Mouse (Mus musculus): ENCODE measurements around the gene Tgm4. TPM values are rescaled to one million over a fixed set of nuclear protein-coding genes. Genes with fewer than 3 reads are reported as not detected.

The Tgm4 gene
- polyA plus RNA-seq, 1 experiment: not detected

DNA sequence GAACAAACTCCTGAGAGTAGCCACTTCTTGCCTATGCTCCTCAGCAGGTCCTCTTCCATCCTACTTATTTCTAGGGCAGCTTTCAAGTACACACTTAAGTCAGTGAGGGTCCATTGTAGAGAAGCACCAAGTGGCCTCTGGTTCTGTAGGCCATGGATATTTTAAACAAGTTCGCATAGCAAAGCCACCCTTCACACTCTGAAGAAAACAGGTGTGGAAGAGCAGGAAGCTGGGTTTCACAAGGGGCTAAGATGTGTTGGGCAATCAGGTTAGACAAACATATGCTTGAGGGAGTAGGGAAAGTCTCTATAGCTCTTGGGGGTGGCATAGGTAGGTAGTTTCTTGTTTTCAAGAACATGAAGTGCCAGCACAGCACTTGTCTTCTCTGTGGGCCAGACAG lies 50.8 kb downstream of the Tgm4 start:
- Histone ChIP-seq H3K4me3 (ENCODE audit: insufficient read depth, low read depth, low read length) (no peak overlapping the region), H3K27ac (replicated peaks; ENCODE audit: low read depth, low read length) (no peak overlapping the region), H3K4me1 (ENCODE audit: control insufficient read depth, insufficient read depth, insufficient read length, low read length) (no peaks in the 10 kb centered on the region)

DNA sequence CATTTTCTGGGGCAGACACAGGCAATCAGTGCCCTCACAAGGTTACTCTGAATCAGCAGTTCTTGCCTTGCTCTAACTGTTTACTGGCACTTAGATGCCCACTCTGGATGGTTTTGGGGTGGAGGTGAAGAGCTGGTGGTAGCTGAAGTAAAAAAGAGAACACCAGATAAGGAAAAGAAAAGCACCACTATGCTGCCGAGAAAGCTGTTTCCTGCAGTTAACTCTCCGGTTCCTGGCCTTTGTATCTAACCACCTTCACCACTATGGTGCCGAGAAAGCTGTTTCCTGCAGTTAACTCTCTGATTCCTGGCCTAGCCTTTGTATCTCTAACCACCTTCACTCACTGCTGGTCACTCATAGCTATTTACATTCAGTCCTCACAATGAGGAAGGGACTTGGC lies 53.0 kb downstream of the Tgm4 start:
- no peaks in the 10 kb centered on the region for H3K4me1 ChIP-seq (ENCODE audit: control insufficient read depth, insufficient read depth, insufficient read length, low read length)
- no peak overlapping the region for H3K4me3 ChIP-seq (ENCODE audit: insufficient read depth, low read depth, low read length)
- H3K27ac ChIP-seq (replicated peaks; ENCODE audit: low read depth, low read length): no peak overlapping the region

- Histone ChIP-seq H3K27ac (replicated peaks; ENCODE audit: low read depth, low read length) (no peak overlapping the region), H3K4me3 (ENCODE audit: insufficient read depth, low read depth, low read length) (no peak overlapping the region), H3K4me1 (ENCODE audit: control insufficient read depth, insufficient read depth, insufficient read length, low read length) (no peaks in the 10 kb centered on the region)
Observed at GRCm38 (mm10) chr9:123090844-123091243, 56.3 kb downstream of the Tgm4 start.

- H3K4me3 ChIP-seq (ENCODE audit: insufficient read depth, low read depth, low read length): no peak overlapping the region
- no peaks in the 10 kb centered on the region for H3K4me1 ChIP-seq (ENCODE audit: control insufficient read depth, insufficient read depth, insufficient read length, low read length)
- no peak overlapping the region for H3K27ac ChIP-seq (replicated peaks; ENCODE audit: low read depth, low read length)
Observed at GRCm38 (mm10) chr9:123099631-123100455, 65.3 kb downstream of the Tgm4 start.

DNA sequence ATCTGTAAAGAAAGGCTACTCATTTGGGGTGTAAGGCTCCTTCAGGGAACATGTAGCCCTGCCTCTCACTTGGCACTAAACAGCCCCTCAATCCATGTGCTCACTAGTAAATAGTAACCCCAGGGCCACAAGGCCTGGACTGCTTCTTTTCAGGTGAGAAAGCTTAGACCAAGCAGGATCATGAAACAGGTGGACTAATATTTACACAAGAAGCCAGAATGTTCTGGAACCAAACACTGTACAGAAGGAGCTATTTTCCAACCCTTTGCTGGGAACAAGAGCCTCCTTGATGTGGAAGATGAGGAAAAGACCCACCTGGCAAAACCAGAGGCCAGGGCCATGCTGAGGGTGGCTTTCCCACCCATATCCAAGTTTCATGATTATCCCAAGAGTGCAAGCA lies 68.9 kb downstream of the Tgm4 start:
- no peaks in the 10 kb centered on the region for H3K4me1 ChIP-seq (ENCODE audit: control insufficient read depth, insufficient read depth, insufficient read length, low read length)
- no peak overlapping the region for H3K4me3 ChIP-seq (ENCODE audit: insufficient read depth, low read depth, low read length)
- no peak overlapping the region for H3K27ac ChIP-seq (replicated peaks; ENCODE audit: low read depth, low read length)

DNA sequence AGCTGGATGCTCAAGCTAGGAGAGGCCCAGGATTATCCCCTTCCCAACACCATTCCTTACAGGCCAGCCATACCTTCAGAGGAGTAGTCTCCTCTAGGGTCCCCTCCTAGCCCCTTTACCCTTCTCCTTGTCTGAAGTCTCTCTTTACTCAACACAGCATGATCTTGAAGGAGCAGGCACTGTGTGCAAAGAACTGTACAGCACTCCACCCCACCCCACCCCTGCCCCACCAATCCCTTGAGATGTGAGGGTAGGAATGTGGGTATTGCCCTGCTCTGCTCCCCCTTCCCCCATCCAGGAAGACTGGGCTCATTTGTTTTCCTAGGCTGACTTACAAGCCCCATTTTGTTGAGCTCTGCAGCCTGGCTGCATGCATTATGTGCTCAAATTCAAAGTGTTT lies 69.8 kb downstream of the Tgm4 start:
- Histone ChIP-seq H3K4me3 (ENCODE audit: insufficient read depth, low read depth, low read length) (no peak overlapping the region), H3K4me1 (ENCODE audit: control insufficient read depth, insufficient read depth, insufficient read length, low read length) (no peaks in the 10 kb centered on the region), H3K27ac (replicated peaks; ENCODE audit: low read depth, low read length) (no peak overlapping the region)

- H3K4me3 ChIP-seq (ENCODE audit: insufficient read depth, low read depth, low read length): no peak overlapping the region
- H3K4me1 ChIP-seq (ENCODE audit: control insufficient read depth, insufficient read depth, insufficient read length, low read length): no peaks in the 10 kb centered on the region
- H3K27ac ChIP-seq (replicated peaks; ENCODE audit: low read depth, low read length): no peak overlapping the region
Observed at GRCm38 (mm10) chr9:123107186-123107585, 72.7 kb downstream of the Tgm4 start.

DNA sequence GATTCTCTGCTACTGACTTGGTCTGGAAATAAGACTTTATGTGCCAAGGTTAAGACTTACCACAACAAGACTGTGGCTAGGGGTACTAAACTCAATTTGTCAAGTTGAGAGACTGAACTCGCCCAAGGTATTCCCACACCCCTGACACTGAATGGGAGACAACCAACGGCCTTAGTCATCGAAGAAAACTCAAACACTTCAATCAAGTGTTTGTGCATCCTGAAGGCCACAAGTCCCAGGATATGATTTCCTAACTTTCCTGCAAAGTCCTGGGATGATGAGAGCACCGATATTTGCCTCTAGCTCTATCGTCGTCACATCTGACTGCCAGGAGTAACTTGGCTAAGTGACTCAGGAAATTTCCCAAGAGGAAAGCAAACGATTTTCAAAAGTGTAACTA lies 74.7 kb downstream of the Tgm4 start:
- no peak overlapping the region for H3K4me3 ChIP-seq (ENCODE audit: insufficient read depth, low read depth, low read length)
- no peak overlapping the region for H3K27ac ChIP-seq (replicated peaks; ENCODE audit: low read depth, low read length)
- no peaks in the 10 kb centered on the region for H3K4me1 ChIP-seq (ENCODE audit: control insufficient read depth, insufficient read depth, insufficient read length, low read length)

- Histone ChIP-seq H3K27ac (replicated peaks; ENCODE audit: low read depth, low read length) (no peak overlapping the region), H3K4me3 (ENCODE audit: insufficient read depth, low read depth, low read length) (peak overlapping the region; percentile 9; the same call in 1 of the 2 replicates), H3K4me1 (ENCODE audit: control insufficient read depth, insufficient read depth, insufficient read length, low read length) (no peaks in the 10 kb centered on the region)
Observed at GRCm38 (mm10) chr9:123111751-123112221, 77.3 kb downstream of the Tgm4 start.

- H3K27ac ChIP-seq (replicated peaks; ENCODE audit: low read depth, low read length): peak within 1 kb of the TSS; percentile 53
- no peaks in the 10 kb centered on the region for H3K4me1 ChIP-seq (ENCODE audit: control insufficient read depth, insufficient read depth, insufficient read length, low read length)
- H3K4me3 ChIP-seq (ENCODE audit: insufficient read depth, low read depth, low read length): peak within 1 kb of the TSS; percentile 96
Observed at GRCm38 (mm10) chr9:123112805-123113521, 78.4 kb downstream of the Tgm4 start, which contains the start of the genes Zdhhc3 and Exosc7. Gene Zdhhc3 (minus strand): TSS chr9:123113205. Gene Exosc7 (plus strand): TSS chr9:123113215.

DNA sequence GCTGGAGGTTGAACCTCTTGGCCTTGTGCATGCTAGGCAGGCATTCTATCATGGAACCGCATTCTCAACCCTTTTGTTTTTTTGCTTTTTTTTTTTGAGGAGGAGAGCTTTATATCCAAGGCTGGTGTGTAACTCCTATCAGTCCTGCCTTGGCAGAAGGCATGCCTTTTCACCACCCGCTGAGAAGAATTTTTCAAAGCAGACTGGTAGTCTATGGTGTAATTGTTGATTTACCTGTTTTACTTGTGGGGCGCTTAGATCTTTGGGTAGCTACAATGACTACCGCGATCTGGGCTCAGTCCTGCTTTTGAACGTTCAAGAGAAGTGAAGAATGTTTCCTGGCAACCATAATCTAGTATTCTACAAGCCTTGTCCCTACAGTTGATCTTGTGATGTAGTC lies 79.4 kb downstream of the Tgm4 start:
- Histone ChIP-seq H3K4me3 (ENCODE audit: insufficient read depth, low read depth, low read length) (peak overlapping the region; percentile 96), H3K27ac (replicated peaks; ENCODE audit: low read depth, low read length) (no peak overlapping the region), H3K4me1 (ENCODE audit: control insufficient read depth, insufficient read depth, insufficient read length, low read length) (no peaks in the 10 kb centered on the region)

- Histone ChIP-seq H3K4me3 (ENCODE audit: insufficient read depth, low read depth, low read length) (no peak overlapping the region), H3K27ac (replicated peaks; ENCODE audit: low read depth, low read length) (no peak overlapping the region), H3K4me1 (ENCODE audit: control insufficient read depth, insufficient read depth, insufficient read length, low read length) (no peaks in the 10 kb centered on the region)
Observed at GRCm38 (mm10) chr9:123115566-123115965, 81.0 kb downstream of the Tgm4 start.

Other genes starting within 250 kb of the Tgm4 start
- 21.5 and 23.5 TPM in 2 replicates for gene Tcaim, start 229.2 kb upstream of the Tgm4 start, polyA plus RNA-seq (2012; ENCODE audit: insufficient read depth, insufficient read length, missing spikeins)
- gene Gm35549, start 190.7 kb upstream of the Tgm4 start, polyA plus RNA-seq (2012; ENCODE audit: insufficient read depth, insufficient read length, missing spikeins): not detected in 2 replicates
- gene Zfp445, start 168.7 kb upstream of the Tgm4 start, polyA plus RNA-seq (2012; ENCODE audit: insufficient read depth, insufficient read length, missing spikeins): 24.4 and 26.4 TPM in 2 replicates
- gene Zkscan7, start 149.0 kb upstream of the Tgm4 start, polyA plus RNA-seq (2012; ENCODE audit: insufficient read depth, insufficient read length, missing spikeins): 2.7 and 3.8 TPM in 2 replicates
- 0.95 TPM in 1 of 2 replicates, not detected in the other for gene Zfp105, start 111.7 kb upstream of the Tgm4 start, polyA plus RNA-seq (2012; ENCODE audit: insufficient read depth, insufficient read length, missing spikeins)
- 26.9 and 39.3 TPM in 2 replicates for gene 1110059G10Rik, start 83.7 kb upstream of the Tgm4 start, polyA plus RNA-seq (2012; ENCODE audit: insufficient read depth, insufficient read length, missing spikeins)
- gene Kif15, start 83.7 kb upstream of the Tgm4 start, polyA plus RNA-seq (2012; ENCODE audit: insufficient read depth, insufficient read length, missing spikeins): 0.63 TPM in 1 of 2 replicates, not detected in the other
- 8.4 and 13.7 TPM in 2 replicates for gene Tmem42, start 13.4 kb upstream of the Tgm4 start, polyA plus RNA-seq (2012; ENCODE audit: insufficient read depth, insufficient read length, missing spikeins)
- gene Zdhhc3, start 78.5 kb downstream of the Tgm4 start, polyA plus RNA-seq (2012; ENCODE audit: insufficient read depth, insufficient read length, missing spikeins): 22.4 and 35.2 TPM in 2 replicates
- 18.3 and 27.9 TPM in 2 replicates for gene Exosc7, start 78.5 kb downstream of the Tgm4 start, polyA plus RNA-seq (2012; ENCODE audit: insufficient read depth, insufficient read length, missing spikeins)
- gene Clec3b, start 116.2 kb downstream of the Tgm4 start, polyA plus RNA-seq (2012; ENCODE audit: insufficient read depth, insufficient read length, missing spikeins): 62.1 and 62.5 TPM in 2 replicates
- gene Cdcp1, start 181.3 kb downstream of the Tgm4 start, polyA plus RNA-seq (2012; ENCODE audit: insufficient read depth, insufficient read length, missing spikeins): not detected in 2 replicates
- 0.88 and 1.4 TPM in 2 replicates for gene Tmem158, start 226.0 kb downstream of the Tgm4 start, polyA plus RNA-seq (2012; ENCODE audit: insufficient read depth, insufficient read length, missing spikeins)

Measured in brown adipose tissue, adult 24 weeks (tissue).